Mouse (Mus musculus) right cerebral cortex, postnatal 10 days (tissue): ENCODE data around the gene Ccdc126.

Source experiments
- DNase-seq, 2 experiments: peaks; one replicate each; pipeline ENCODE4 v3.0.0; 2021; ENCODE audit warnings: low spot score in 2 of 2

The Ccdc126 gene

DNA sequence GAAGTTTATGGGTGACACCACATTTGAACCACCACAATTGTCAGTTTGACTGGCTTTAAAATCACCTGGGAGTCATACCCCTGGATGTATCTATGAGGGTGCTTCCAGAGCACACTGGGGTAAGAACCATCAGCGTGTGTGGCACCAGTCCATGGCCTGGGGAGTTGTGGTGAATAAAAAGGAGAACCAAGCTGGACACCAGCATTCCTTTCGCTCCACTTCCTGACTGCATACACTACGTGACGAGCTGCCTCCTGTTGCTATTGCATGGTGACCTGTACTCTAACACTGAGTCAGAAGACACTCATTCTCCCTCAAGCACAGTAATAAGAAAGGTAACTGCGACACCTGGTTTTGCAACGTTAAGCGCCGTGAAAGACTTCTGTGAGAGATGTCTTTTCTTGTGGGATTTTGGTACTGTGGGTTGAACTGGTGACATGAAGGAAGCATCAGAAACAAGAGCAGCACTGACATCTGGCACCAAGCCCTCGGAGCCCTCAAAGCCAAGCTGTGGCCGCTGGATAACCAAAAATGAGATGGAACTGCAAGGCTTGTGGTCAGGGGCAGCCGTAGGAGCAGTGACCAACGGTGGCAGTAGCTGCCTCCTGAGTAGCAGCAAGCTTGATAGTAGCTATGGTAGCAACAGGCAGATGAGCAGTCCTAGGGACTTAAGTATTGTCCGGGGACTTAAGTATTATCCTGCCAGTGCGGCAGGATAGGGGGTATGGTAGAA lies 24.8 kb downstream of the Ccdc126 start:
- DNase-seq, result no peak

DNA sequence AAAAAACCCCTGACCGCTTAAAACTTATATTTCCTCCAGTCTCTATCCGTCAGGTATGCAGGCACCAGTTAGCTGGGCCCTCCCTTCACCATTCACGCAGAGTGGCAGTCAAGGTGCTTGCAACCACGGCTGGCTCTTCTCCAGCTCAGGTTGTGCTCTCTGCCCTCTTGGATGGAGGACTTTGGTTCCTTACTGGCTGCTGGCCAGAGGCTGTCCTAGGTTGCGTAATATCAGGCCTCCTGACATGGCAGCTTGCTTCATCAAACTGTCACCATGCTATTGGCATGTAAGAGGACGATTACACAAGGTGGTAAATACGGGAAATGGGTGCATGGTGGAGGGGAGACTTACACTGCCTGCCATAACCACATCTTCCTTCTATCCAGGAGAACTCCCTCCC lies 30.8 kb downstream of the Ccdc126 start:
- DNase-seq, result no peak

DNA sequence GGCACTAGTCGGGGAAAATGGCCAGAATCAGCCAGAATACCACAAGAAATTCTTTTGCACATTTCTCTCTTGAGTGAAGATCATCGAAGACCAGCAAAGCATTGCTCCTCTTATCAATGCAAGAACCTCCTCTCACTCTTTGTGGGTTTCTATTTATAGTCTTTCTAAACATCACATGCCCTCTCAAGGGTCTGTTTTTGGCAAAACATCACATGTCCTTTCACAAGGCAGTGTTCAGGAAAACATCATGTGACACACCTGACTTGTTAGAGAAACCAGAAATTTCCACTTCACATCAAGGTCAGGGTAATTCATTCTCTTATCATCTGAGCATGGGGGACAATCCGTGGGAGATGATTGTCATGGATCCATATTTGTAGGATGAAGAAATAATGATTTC lies 35.5 kb downstream of the Ccdc126 start:
- no peak for DNase-seq

DNA sequence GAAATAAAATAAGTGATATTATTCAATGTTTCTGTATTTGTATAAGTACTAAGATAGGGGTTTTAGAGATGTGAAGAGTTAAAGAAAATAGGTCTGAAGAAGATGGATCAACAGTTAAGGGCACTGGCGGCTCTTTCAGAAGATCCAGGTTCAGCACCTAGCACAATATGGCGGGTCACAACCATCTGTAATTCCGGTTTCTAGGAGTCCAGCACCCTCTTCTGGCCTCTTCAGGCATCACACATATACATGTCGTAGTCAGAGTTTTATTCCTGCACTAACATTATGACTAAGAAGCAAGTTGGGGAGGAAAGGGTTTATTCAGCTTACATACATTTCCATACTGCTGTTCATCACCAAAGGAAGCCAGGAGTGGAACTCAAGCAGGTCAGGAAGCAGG lies 36.1 kb downstream of the Ccdc126 start:
- no peak for DNase-seq

DNA sequence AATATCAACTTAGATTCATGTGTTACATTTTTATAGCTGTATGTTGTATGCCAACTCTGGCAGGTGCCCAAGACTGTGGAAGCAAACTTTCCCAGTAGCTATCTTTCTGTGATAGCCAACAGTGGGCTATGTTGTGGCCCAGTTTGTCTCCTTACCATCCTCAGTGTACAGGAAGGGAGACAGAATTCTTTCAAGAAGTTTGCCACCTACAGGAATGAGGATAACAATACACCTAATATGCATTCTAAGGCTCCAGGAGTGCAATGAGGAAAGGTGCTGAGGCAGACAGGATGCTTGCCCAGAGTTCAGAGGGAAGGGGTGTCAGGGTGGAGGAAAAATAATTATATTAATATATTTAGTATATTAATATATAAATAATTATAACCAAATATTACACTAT lies 41.3 kb downstream of the Ccdc126 start:
- no peak for DNase-seq

DNA sequence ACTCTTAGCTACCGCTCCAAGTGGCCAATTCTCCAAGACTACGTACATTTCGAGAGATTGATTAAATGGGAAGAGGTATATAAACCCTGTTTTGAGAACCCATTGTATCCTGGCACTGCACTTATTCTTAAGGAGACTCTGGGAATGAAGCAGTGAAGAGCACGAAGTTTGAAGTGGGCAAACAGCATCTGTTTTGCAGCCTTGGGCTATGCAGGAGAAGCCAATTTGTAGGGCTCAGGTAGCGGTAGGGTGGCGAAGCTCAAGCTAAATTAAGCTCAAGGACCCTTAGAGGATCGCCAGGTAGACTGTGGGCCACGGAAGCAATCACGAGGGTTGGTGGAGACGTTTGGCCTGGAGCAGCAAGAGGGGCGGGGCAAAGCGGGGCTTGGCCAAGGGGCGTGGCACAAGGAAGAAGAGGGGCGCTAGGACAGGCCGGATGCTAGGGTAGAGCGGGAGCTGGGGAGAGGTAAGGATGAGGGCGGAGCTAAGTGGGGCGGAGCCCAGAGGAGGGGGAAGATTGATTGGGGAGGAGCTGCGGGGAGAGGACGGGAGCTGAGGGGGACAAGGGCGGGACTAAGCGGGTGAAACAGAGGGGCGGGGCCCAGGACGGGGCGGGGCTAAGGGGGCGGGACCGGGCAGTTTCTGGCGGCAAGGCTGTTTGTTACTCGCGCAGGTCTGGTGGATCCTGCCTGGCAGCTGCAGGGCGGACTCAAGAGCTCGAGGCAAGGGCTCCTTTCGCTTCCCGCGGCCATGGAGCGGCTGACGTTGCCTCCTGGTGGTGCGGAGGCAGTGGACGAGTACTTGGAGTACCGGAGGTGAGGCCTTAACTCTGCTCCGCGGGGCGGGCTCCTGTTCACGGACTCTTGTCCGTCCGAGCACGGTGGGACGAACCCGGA lies 48.3 kb downstream of the Ccdc126 start, which contains the start of gene Fam221a:
Fam221a (plus strand) TSS at position 581 of the 896 bp plus-strand sequence.
- peak; percentile 63 to 69 for DNase-seq

DNA sequence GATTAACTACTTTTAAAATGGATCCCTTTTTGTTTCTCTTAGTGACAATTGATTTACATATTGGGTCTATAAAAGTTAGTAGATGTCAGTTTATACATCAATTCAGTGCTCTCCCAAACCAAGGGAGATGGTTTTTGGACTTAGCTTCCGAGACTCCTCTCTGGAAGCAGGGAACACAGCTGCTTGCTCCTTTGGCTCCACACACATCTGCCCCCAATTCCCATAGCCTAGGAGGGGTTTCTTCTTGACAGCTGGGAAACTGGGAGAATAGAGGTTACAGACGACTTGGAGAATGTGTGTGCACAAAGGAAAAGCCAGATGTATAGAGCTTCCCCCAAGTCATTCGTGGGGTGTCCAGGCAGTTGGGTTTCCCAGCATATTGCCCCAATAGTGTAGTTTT lies 49.1 kb downstream of the Ccdc126 start:
- DNase-seq, result no peak

DNA sequence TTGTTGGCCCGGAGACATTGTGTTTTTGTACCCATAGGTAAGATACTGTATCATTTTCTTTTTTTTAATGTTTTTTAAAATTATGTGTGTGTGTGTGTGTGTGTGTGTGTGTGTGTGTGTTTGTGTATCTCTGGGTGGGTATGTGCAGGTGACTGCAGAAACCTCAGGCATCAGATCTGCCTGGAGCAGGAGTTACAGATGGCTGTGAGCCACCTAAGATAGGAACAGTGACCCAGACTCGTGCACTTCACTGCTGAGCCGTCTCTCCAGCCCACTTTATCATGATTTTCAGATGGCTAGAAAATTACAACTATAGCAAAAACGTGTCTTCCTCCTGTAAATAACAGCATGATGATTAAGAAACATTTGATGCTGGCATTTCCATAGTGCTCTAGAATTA lies 53.6 kb downstream of the Ccdc126 start:
- DNase-seq, result no peak

DNA sequence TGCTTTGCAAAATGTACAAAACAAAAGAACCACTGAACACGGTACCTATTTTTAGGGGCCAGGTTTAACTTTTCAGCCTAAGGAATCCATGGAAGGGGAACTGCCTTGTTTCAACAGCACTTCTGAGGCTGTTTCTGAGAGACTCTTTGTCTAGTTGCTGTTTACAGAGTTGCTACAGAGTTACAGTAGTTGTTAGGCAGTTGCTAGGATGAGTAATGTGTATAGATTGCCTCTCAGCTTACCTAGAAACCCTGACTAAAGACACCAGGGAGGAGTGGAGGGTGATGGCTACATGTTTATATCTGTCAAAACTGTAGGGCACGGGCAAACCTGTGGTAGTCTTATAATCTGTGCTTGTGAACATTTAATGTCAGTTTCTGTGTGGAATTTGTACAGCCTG lies 54.9 kb downstream of the Ccdc126 start:
- DNase-seq, result no peak

DNA sequence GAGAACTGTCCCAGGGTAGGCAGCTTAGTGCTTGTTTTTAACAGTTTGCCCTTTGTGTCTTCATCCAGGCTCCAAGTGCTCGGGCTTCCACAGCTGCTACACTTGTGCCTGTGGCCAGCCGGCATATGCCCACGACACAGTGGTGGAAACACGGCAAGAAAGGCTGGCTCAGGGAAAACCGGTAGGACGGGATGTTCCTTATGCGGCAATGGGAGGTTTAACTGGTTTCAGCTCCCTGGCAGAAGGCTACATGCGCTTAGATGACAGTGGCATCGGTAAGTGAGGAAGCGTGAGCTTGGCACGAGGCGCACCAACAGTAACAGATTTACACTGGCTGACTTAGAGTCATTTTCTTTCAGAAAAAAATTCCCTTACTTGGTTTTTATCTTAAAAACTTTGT lies 59.3 kb downstream of the Ccdc126 start:
- no peak for DNase-seq
